Mouse (Mus musculus) limb, embryonic 15.5 days (tissue): ENCODE data around the gene Timp3. TPM values are rescaled to one million over a fixed set of nuclear protein-coding genes. Genes with fewer than 3 reads are reported as not detected.

ENCODE experiments used
- ATAC-seq: fragments of 200-750 bp; cut with Nextera tagmentation; 2 replicates; pipeline ENCODE4 v1.8.0; 2017; ENCODE audit warnings: low read depth, moderate TSS enrichment; ENCODE audit not compliant: insufficient number of reproducible peaks, low FRiP score, low TSS enrichment
- H3K27ac ChIP-seq: fragments of 300-500 bp; sonication (generic); 2 replicates; pipeline ENCODE4 v1.5.1; 2015; ENCODE audit warnings: moderate library complexity, mild to moderate bottlenecking, inconsistent platforms
- H3K27me3 ChIP-seq: fragments of 300-500 bp; sonication (generic); 2 replicates; pipeline ENCODE4 v1.6.1; 2015; ENCODE audit warnings: inconsistent platforms
- H3K36me3 ChIP-seq: fragments of 300-500 bp; sonication (generic); 2 replicates; pipeline ENCODE4 v1.6.1; 2015; ENCODE audit warnings: inconsistent platforms
- H3K4me1 ChIP-seq: fragments of 300-500 bp; sonication (generic); 2 replicates; pipeline ENCODE4 v1.6.1; 2015; ENCODE audit warnings: inconsistent platforms
- H3K4me2 ChIP-seq: fragments of 300-500 bp; sonication (generic); 2 replicates; pipeline ENCODE4 v1.6.1; 2015; ENCODE audit warnings: mild to moderate bottlenecking, inconsistent platforms
- H3K4me3 ChIP-seq: fragments of 300-500 bp; sonication (generic); 2 replicates; pipeline ENCODE4 v1.5.1; 2015; ENCODE audit warnings: mild to moderate bottlenecking, inconsistent platforms
- H3K9ac ChIP-seq: fragments of 300-500 bp; sonication (generic); 2 replicates; pipeline ENCODE4 v1.6.1; 2015; ENCODE audit warnings: inconsistent platforms
- H3K9me3 ChIP-seq: fragments of 300-500 bp; sonication (generic); 2 replicates; pipeline ENCODE4 v1.6.1; 2016; ENCODE audit warnings: inconsistent platforms
- WGBS: fragments of 180-500 bp; shearing (Covaris S2); methylation state at CpG from one replicate; pipeline ENCODE4 v1.1.7; 2015; 5-methylcytosine and 5-hydroxymethylcytosine counted together
- polyA plus RNA-seq: library from polyadenylated mRNA; unstranded; fragments of >200 nt; fragmentation: Nextera tagmentation; extraction: Ambion mirVana; gene quantifications from 2 replicates; pipeline ENCODE4 v1.2.1, GENCODE M21; 2015

The Timp3 gene
- polyA plus RNA-seq, 1 experiment from 2014 or later = 85.5 TPM

DNA sequence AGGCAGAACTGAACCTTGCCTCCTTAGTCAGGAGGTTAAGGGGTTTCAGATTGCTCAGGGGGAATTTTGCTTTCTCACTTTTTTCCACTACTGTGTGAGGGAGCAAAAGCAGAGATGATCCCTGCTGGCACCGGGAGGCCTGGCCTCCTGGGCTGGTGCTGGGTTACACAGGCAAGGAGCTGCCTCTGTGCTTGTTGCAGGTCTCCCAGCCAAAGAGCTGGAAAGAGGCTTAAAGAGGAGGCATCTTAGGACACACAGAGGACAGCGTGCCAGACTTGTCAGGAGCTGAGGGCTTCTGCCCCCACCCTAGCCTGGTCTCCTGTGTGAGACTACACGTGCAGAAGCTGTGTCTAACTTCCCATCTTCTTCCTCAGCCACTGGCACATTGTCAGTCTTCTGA, 15.3 kb downstream of the Timp3 start:
- Histone ChIP-seq H3K4me1 (peaks cover 27% of the 10 kb centered on the region), H3K4me3 (no peak overlapping the region), H3K4me2 (no peak overlapping the region), H3K36me3 (0 out of 2 replicates have a peak, but pooled peaks cover 6% of the 10 kb centered on the region), H3K27me3 (no peaks in the 10 kb centered on the region), H3K9me3 (no peaks in the 10 kb centered on the region), H3K27ac (no peak overlapping the region), H3K9ac (no peak overlapping the region)
- no peak for ATAC-seq
- WGBS = 43% methylated on average over 3 of the region's 3 CpGs

DNA sequence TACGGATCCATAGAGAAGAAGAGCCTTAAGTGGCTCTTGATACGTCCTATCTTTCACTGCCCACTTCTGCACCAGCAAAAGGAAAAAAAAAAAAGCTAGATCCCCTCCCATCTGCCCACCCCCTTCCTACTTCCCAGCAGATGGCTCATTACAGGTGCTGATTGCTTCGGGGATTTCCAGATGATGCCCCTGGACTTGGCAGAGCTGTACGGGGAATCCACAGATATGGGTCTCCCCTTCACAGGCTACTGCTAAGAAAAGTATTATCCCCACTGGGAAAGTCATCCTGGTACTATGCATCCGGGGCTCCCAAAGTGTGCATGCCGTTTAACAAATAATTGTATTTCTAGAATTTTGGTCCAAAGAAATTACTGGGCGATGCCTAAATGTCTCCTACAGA, 17.5 kb downstream of the Timp3 start:
- Histone ChIP-seq H3K9ac (no peak overlapping the region), H3K4me2 (no peak overlapping the region), H3K4me3 (no peak overlapping the region), H3K27ac (no peak overlapping the region), H3K9me3 (no peaks in the 10 kb centered on the region), H3K36me3 (0 out of 2 replicates have a peak, but pooled peaks cover 10% of the 10 kb centered on the region), H3K4me1 (peaks cover 42% of the 10 kb centered on the region), H3K27me3 (no peaks in the 10 kb centered on the region)
- ATAC-seq = no peak
- 76% methylated on average over 7 of the region's 7 CpGs for WGBS

DNA sequence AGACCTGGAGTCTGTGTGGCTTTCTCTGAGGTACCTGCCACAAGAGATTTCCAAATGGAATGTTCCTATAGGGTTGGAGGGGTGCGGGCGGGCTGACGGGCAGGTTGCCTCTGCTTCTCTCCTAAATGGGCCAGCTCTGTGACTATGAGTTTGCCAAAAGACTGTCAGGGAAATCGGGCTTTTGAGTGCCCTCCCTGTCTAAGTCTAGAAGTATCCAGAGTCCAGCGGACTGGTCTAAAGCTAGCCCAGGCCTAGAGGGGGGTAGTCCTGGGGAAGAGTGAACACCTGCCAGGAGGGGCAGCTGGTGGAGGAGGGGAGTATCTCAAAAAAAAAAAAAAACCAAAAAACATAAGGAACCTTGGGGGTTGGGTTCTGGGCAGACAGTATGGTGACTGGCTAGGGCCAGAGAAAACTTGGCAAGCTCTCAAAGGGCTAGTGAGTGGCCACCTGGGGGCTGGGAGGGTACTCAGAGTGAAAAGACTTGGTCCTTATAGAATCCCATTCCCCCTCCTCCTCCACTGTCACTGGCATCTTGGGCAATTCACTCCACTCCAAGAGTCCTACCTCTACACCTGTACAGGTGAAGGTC, 18.5 kb downstream of the Timp3 start:
- no peaks in the 10 kb centered on the region for H3K9me3 ChIP-seq
- 0 out of 2 replicates have a peak, but pooled peaks cover 10% of the 10 kb centered on the region for H3K36me3 ChIP-seq
- H3K4me1 ChIP-seq = peaks cover 34% of the 10 kb centered on the region
- H3K4me2 ChIP-seq = no peak overlapping the region
- no peak overlapping the region for H3K9ac ChIP-seq
- no peak overlapping the region for H3K27ac ChIP-seq
- ATAC-seq = no peak
- H3K27me3 ChIP-seq = no peaks in the 10 kb centered on the region
- WGBS = 86% methylated on average over 5 of the region's 5 CpGs
- no peak overlapping the region for H3K4me3 ChIP-seq

DNA sequence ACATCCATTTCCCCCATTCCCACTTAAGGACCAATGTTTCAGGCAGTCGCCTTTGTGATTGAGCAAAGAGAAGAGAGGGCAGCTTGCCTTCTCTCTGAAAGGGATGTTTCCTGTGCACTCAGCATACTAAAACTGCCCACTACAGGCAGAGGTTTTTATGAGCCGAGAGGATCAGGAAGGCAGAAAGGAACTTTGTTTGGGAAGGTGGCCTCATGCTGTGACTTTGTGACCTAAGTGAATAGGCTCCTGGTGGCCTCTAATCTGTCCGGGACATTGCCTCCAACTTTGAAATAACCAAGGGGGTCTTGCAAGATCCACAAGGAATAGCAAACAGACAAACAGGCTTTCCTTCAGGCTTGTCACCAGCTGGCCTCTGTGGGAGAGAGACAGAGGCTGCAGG, 19.4 kb downstream of the Timp3 start:
- Histone ChIP-seq H3K27me3 (no peaks in the 10 kb centered on the region), H3K9ac (no peak overlapping the region), H3K27ac (no peak overlapping the region), H3K4me2 (no peak overlapping the region), H3K4me1 (peaks cover 27% of the 10 kb centered on the region), H3K36me3 (0 out of 2 replicates have a peak, but pooled peaks cover 10% of the 10 kb centered on the region), H3K4me3 (no peak overlapping the region), H3K9me3 (no peaks in the 10 kb centered on the region)
- WGBS = 35% methylated on average over 3 of the region's 3 CpGs
- no peak for ATAC-seq

DNA sequence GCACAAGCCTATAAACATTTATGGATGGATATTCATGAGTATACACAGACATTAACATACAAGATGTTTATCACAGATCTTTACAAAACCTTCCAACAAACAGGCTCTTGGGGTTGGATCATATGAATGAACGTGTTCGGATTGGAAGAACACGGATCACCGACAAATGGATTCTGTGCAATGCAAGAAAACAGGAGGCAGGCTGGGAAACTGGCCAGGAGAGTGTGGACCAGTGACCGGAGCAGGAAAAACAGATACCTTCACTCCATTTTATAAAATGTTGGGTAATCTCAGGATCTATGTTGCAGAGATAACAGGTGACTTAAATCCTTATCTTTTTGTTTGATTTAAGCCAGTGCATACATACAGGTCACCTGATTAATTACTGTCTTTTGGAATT, 20.0 kb downstream of the Timp3 start:
- Histone ChIP-seq H3K9ac (no peak overlapping the region), H3K4me2 (no peak overlapping the region), H3K36me3 (0 out of 2 replicates have a peak, but pooled peaks cover 10% of the 10 kb centered on the region), H3K4me1 (peaks cover 21% of the 10 kb centered on the region), H3K27ac (no peak overlapping the region), H3K9me3 (no peaks in the 10 kb centered on the region), H3K4me3 (no peak overlapping the region), H3K27me3 (no peaks in the 10 kb centered on the region)
- ATAC-seq = no peak
- WGBS = 83% methylated on average over 5 of the region's 5 CpGs

DNA sequence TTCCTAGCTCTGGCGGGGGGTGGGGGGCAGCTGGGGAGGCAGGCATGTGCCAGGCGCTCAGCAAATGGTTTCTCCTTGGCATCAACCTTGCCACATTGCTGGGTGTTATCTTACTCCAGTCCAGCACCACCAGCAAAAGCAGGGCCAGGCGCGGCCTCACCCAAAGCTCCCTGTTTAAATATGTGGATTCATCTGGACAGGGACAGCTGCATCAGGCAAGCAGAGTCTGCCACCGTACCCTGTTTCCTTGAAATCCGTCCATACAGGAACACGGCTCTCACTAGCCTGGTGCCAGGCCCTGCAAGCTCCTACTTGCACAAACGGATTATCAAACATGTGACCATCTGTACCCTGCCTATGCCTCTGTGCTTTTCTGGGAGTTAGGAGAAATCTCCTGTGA, 21.0 kb downstream of the Timp3 start:
- no peak; the same call in 1 of the 2 replicates for ATAC-seq
- no peak overlapping the region for H3K27ac ChIP-seq
- H3K36me3 ChIP-seq = 0 out of 2 replicates have a peak, but pooled peaks cover 9% of the 10 kb centered on the region
- H3K9ac ChIP-seq = no peak overlapping the region
- no peak overlapping the region for H3K4me2 ChIP-seq
- no peaks in the 10 kb centered on the region for H3K9me3 ChIP-seq
- WGBS = 60% methylated on average over 8 of the region's 8 CpGs
- H3K27me3 ChIP-seq = no peaks in the 10 kb centered on the region
- peaks cover 17% of the 10 kb centered on the region; the same call in 1 of the 2 replicates for H3K4me1 ChIP-seq
- no peak overlapping the region for H3K4me3 ChIP-seq

DNA sequence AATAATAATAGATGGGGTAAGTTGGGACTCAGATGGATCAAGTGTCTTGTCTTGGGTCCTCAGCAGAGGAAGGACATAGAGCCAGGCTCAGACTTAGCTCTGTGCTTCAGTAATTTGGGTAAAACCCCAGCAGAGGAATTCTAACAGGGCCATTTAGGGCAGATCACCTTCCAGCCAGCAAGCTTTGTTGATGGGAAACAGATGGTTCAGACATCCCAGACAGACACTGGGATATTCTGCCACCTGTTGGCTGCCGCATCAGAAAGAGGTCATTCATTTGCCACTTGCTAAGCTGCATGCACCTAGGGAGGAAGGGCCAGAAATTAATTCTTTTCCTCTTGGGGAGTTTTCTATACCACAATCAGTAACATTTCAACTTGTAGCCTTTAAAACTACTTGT, 21.8 kb downstream of the Timp3 start:
- H3K4me1 ChIP-seq = peaks cover 16% of the 10 kb centered on the region; the same call in 1 of the 2 replicates
- H3K9ac ChIP-seq = no peak overlapping the region
- no peak overlapping the region for H3K4me3 ChIP-seq
- H3K27me3 ChIP-seq = no peaks in the 10 kb centered on the region
- no peak overlapping the region for H3K27ac ChIP-seq
- H3K36me3 ChIP-seq = 0 out of 2 replicates have a peak, but pooled peaks cover 6% of the 10 kb centered on the region
- WGBS = 27% methylated on average over 1 of the region's 1 CpGs
- H3K9me3 ChIP-seq = no peaks in the 10 kb centered on the region
- H3K4me2 ChIP-seq = no peak overlapping the region
- no peak for ATAC-seq

DNA sequence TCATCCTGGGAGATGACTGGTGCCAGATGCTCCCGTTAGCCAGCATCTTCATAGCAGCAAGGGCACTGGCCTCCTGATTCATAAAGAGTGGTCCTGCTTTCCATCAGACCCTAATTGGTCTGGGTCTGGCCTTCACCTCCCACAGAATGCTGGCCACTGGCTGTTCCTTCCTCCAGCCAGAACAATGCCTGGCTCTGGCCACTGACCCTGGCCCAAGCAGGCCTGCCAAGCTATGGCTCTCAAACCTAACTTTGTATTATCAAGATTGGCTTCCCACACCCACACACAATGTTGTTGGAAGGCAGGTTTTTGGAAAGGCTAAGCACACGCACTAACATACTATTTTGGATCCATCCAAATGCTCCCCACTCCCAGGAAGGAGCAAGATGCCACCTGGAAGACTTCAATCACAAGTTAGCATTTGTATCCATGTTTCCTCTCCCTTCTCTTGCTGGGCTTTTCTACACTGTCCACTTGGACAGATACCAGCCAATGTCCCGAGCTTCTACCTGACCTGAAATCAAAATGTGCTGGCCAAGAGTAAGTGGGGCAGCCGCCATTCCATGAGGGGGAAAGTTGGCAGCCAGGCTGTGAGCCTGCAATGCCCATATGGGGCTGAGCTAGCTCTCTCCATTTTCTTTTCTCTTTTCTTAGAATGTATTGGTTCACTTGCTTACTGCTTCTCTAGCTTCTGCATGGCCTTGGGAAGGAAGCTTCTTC, 23.3 kb downstream of the Timp3 start:
- H3K9ac ChIP-seq = no peak overlapping the region
- no peak overlapping the region for H3K27ac ChIP-seq
- no peaks in the 10 kb centered on the region for H3K27me3 ChIP-seq
- no peak overlapping the region for H3K4me2 ChIP-seq
- H3K4me1 ChIP-seq = peaks cover 22% of the 10 kb centered on the region
- no peak for ATAC-seq
- no peaks in the 10 kb centered on the region for H3K9me3 ChIP-seq
- WGBS = 66% methylated on average over 4 of the region's 4 CpGs
- peaks cover 6% of the 10 kb centered on the region; the same call in 1 of the 2 replicates for H3K36me3 ChIP-seq
- H3K4me3 ChIP-seq = no peak overlapping the region

DNA sequence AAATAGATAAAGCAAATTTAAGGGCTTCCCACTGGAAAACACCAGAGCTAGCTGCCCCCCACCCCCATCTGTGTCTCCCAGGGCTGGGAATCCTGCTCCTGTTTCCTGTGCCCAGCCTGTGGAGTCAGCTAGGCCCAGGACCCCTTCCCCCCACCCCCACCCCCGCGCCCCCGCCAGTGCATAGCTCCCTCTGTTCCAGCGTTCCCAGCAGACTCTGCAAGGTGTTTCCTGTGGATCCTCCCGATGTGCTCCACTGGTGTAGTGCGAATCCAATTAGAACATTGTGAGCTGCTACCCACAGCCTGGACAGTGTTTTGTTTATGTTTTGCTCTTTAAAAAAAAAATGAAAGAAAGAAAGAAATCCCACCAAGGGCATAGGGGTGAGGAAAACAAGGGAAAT, 25.1 kb downstream of the Timp3 start:
- Histone ChIP-seq H3K9me3 (no peaks in the 10 kb centered on the region), H3K9ac (no peak overlapping the region), H3K36me3 (peaks cover 4% of the 10 kb centered on the region; the same call in 1 of the 2 replicates), H3K27ac (no peak overlapping the region), H3K27me3 (no peaks in the 10 kb centered on the region), H3K4me2 (no peak overlapping the region), H3K4me3 (no peak overlapping the region), H3K4me1 (peaks cover 41% of the 10 kb centered on the region)
- ATAC-seq = no peak
- WGBS = 49% methylated on average over 6 of the region's 6 CpGs

DNA sequence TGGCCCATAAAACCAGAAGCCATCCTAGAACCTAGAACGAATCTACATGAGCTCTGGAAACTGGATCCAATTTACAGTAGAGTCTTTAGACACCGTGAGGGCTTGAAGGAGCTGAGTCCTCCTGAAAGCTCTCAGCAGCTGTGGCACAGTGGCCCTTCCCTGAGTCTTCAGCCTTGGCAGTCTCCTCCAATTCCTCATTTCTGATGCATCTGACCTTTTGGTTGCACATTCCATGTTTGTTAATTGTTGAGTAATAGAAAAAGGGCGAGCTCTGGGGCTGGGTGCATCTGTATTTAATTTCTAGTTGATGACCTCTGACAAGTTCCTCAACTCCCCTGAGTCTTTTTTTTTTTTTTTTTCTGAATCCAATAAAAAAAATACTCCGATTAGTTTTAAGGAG, 28.0 kb downstream of the Timp3 start:
- no peak for ATAC-seq
- H3K27me3 ChIP-seq = no peaks in the 10 kb centered on the region
- 57% methylated on average over 4 of the region's 4 CpGs for whole genome bisulfite sequencing
- H3K4me3 ChIP-seq = no peak overlapping the region
- H3K4me2 ChIP-seq = no peak overlapping the region
- no peaks in the 10 kb centered on the region; the same call in 1 of the 2 replicates for H3K36me3 ChIP-seq
- H3K9ac ChIP-seq = no peak overlapping the region
- H3K9me3 ChIP-seq = no peaks in the 10 kb centered on the region
- peaks cover 52% of the 10 kb centered on the region for H3K4me1 ChIP-seq
- H3K27ac ChIP-seq = no peak overlapping the region

DNA sequence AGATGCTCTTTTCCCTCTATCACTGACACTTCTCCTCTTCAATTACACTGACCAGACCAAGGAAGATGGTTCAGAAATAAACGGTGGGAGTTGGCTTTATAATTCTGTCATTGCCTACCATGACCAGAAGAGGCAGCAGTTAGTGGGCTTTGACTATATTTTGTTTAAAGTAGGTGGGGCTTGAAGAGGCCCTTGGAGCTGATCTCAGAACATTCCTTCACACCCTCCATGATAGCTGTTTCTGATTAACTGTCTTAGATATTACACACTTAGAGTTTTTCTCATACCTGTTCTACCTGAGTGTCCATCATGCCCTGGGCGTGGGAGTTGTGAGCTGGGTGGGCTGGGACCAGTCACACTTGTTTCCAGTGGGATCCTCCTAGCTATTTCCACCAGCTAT, 28.5 kb downstream of the Timp3 start:
- WGBS = 71% methylated on average over 2 of the region's 2 CpGs
- H3K4me2 ChIP-seq = no peak overlapping the region
- H3K9ac ChIP-seq = no peak overlapping the region
- peaks cover 56% of the 10 kb centered on the region for H3K4me1 ChIP-seq
- no peaks in the 10 kb centered on the region for H3K9me3 ChIP-seq
- H3K27me3 ChIP-seq = no peaks in the 10 kb centered on the region
- H3K4me3 ChIP-seq = no peak overlapping the region
- H3K27ac ChIP-seq = peak overlapping the region; percentile 64
- no peaks in the 10 kb centered on the region; the same call in 1 of the 2 replicates for H3K36me3 ChIP-seq
- no peak for ATAC-seq

DNA sequence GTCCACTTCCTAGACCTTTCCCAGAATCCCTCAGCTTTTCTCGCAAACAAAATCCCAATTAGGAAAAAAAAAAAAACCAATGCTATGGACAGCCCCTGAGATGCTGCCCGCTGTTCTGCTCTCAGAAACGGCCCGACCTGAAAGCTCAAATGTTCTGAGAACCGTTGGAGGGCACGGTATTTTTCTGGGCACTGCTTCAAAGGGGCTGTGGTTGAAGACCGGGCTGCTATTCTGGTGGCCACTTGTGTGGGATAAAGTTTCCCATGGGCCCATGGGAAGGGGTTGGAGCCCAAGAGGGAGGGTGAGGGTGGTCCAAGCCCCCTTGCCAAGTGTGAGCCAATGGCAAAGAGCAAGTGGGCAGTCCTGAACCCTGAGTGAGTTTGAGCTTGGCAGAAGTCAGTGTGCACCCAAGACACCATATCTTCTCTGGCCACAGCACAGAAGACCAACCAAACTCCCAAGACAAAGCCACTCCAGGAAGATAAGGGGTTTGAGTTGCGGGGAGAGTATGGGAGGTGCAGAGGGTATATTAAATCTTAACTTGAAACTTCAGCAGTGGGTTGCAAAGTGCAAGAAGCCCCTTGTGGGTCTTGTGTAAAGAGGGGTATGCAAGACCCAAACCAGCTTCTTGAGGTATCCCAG, 29.2 kb downstream of the Timp3 start:
- Histone ChIP-seq H3K4me2 (no peak overlapping the region), H3K9me3 (no peaks in the 10 kb centered on the region), H3K9ac (no peak overlapping the region), H3K4me1 (peaks cover 60% of the 10 kb centered on the region), H3K27me3 (no peaks in the 10 kb centered on the region), H3K4me3 (no peak overlapping the region), H3K27ac (peak overlapping the region; percentile 64), H3K36me3 (no peaks in the 10 kb centered on the region; the same call in 1 of the 2 replicates)
- WGBS = 70% methylated on average over 8 of the region's 8 CpGs
- ATAC-seq = no peak
